In genomic region chr2:168515466-168515865, GRCm38 (mm10) we compare ENCODE assay signal across 18 mouse cellular contexts.
DNase-seq lines count a peak whose midpoint lies in the region; ATAC-seq lines count a peak whose summit lies in the region.
"Had no signal": no experiment of that assay in that cellular context is flagged by ENCODE, and none has a peak within 500 bp of the region (broad histone marks: within the 10 kb centered on the region; RNA-seq: fewer than 3 reads in every experiment).

No protein-coding gene starts in this region.

- peaks cover 61% of the 10 kb centered on the region for H3K36me3 ChIP-seq in megakaryocyte, embryonic 14.5 days (replicated peaks; ENCODE audit: low read length)
- H3K36me3 ChIP-seq: embryonic facial prominence, embryonic 10.5 days; embryonic facial prominence, embryonic 12.5 days; forebrain, embryonic 15.5 days had no signal

- no peaks in the 10 kb centered on the region for H3K27me3 ChIP-seq in megakaryocyte, embryonic 14.5 days (replicated peaks)
- H3K27me3 ChIP-seq: embryonic facial prominence, embryonic 12.5 days; forebrain, embryonic 13.5 days; forebrain, embryonic 15.5 days had no signal

- no peak for ATAC-seq in megakaryocyte, adult 5-6 weeks (ENCODE audit: poor library complexity, severe bottlenecking)
- ATAC-seq: forebrain, embryonic 13.5 days; forebrain, embryonic 15.5 days had no signal

- peak; percentile 30 for DNase-seq in retina, postnatal 1 day
- DNase-seq in retina, embryonic 14.5 days (ENCODE audit: low spot score), result no peak
- DNase-seq in retina, postnatal 7 days (ENCODE audit: low read depth, low spot score), result peak; percentile 17
- no peak for DNase-seq in right cerebral cortex, postnatal 14 days
- DNase-seq: adrenal gland, adult 2 months; adrenal gland, postnatal 10 days; adrenal gland, postnatal 25 days; cerebellum, adult 11-12 months; cerebellum, adult 2 months; cerebellum, adult 9-10 months; cerebellum, postnatal 10 days; cerebellum, postnatal 25 days had no signal

- H3K4me3 ChIP-seq in megakaryocyte, embryonic 14.5 days (replicated peaks), result peak overlapping the region; percentile 18
- H3K4me3 ChIP-seq: embryonic facial prominence, embryonic 10.5 days; embryonic facial prominence, embryonic 12.5 days; forebrain, embryonic 13.5 days; forebrain, embryonic 15.5 days had no signal

- H3K4me1 ChIP-seq in megakaryocyte, embryonic 14.5 days, result peaks cover 72% of the 10 kb centered on the region
- H3K4me1 ChIP-seq: embryonic facial prominence, embryonic 10.5 days; embryonic facial prominence, embryonic 12.5 days; forebrain, embryonic 13.5 days; forebrain, embryonic 15.5 days had no signal

- peaks cover 17% of the 10 kb centered on the region for H3K9me3 ChIP-seq in megakaryocyte, embryonic 14.5 days
- H3K9me3 ChIP-seq: embryonic facial prominence, embryonic 12.5 days; forebrain, embryonic 13.5 days; forebrain, embryonic 15.5 days had no signal

Comparison
In these comparisons a context has a peak if more than half of its experiments do, and no peak if none do; other contexts are left out.
1. DNase-seq: peak in retina, postnatal 1 day (single experiment) and retina, postnatal 7 days (single experiment); none in retina, embryonic 14.5 days (single experiment) and right cerebral cortex, postnatal 14 days (single experiment).